Comparison of ENCODE assay signal across 8 mouse cellular contexts in the genomic region with DNA sequence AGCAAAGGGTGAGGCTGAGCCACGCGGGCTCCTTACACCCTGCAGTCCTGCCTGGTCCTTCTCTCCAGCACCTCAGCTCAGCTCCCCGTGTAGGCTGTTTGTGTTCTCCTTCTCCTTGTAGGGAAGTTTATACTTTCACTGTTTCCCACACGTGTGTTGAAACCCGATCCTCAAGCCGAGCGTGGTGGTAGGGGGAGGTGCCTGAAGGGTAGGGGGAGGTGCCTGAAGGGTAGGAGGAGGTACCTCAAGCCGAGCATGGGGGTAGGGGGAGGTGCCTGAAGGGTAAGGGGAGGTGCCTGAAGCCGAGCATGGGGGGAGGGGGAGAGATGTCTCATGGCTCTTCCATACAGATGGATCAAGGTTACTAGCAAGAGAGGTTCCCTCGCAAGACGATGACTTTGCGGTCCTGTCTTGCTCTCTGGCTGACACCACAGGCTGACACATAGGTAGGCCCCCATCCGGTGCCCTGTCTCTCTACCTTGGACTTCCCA. TPM values are rescaled to one million over a fixed set of nuclear protein-coding genes. Genes with fewer than 3 reads are reported as not detected.
DNase-seq lines count a peak whose midpoint lies in the region; ATAC-seq and TF ChIP-seq lines count a peak whose summit lies in the region.

No protein-coding gene starts in this region.

- no peak overlapping the region for H3K9ac ChIP-seq in heart, embryonic 15.5 days
- peak overlapping the region; percentile 30; the same call in 1 of the 2 replicates for H3K9ac ChIP-seq in liver, adult 2 months (ENCODE audit: low read depth, low read length)
- H3K9ac ChIP-seq in forebrain, postnatal 0 days: no peak overlapping the region

- no peak overlapping the region for H3K27ac ChIP-seq in heart, embryonic 15.5 days
- H3K27ac ChIP-seq in liver, adult 2 months (replicated peaks; ENCODE audit: insufficient read depth, low read depth, low read length): peak overlapping the region; percentile 71
- no peak overlapping the region for H3K27ac ChIP-seq in forebrain, postnatal 0 days (ENCODE audit: low read depth, low read length)

- no peaks in the 10 kb centered on the region for H3K9me3 ChIP-seq in heart, embryonic 15.5 days (replicated peaks)
- H3K9me3 ChIP-seq in forebrain, postnatal 0 days (ENCODE audit: low read length): no peaks in the 10 kb centered on the region

- peak overlapping the region; percentile 13; the same call in 1 of the 2 replicates for H3K4me2 ChIP-seq in heart, embryonic 15.5 days
- no peak overlapping the region for H3K4me2 ChIP-seq in forebrain, postnatal 0 days (ENCODE audit: low read depth)

- no peaks in the 10 kb centered on the region for H3K79me2 ChIP-seq in liver, adult 2 months (ENCODE audit: control insufficient read depth, insufficient read depth, low read length)

- DNase-seq in heart, adult 8-10 months (ENCODE audit: low spot score): no peak
- peak; percentile 65 for DNase-seq in CD4-positive, CD25-positive, alpha-beta regulatory T cell, adult 2 months (ENCODE audit: low read depth, low spot score)
- peak; percentile 61 for DNase-seq in embryo, embryonic 9.5 days (ENCODE audit: extremely low spot score)
- DNase-seq in liver, adult 2 months (ENCODE audit: extremely low read depth, low read depth, low spot score): no peak
- DNase-seq in right cerebral cortex, postnatal 36 days (ENCODE audit: low spot score in 2 of 2): no peak
- DNase-seq in forebrain, postnatal 0 days: no peak

- no peaks in the 10 kb centered on the region for H3K27me3 ChIP-seq in heart, embryonic 15.5 days
- H3K27me3 ChIP-seq in liver, adult 2 months (ENCODE audit: control insufficient read depth, insufficient read depth, low read length): no peaks in the 10 kb centered on the region
- no peaks in the 10 kb centered on the region for H3K27me3 ChIP-seq in forebrain, postnatal 0 days (ENCODE audit: insufficient read depth, low read length)

- ATAC-seq in heart, embryonic 15.5 days (replicated peaks; ENCODE audit: insufficient number of reproducible peaks, insufficient read depth, low FRiP score, low read depth): no peak
- ATAC-seq in activated CD4-positive, CD25-positive, alpha-beta regulatory T cell, adult 4 months: no peak
- ATAC-seq in forebrain, postnatal 0 days: no peak

- no peaks in the 10 kb centered on the region for H3K36me3 ChIP-seq in heart, embryonic 15.5 days
- no peaks in the 10 kb centered on the region for H3K36me3 ChIP-seq in liver, adult 2 months (ENCODE audit: control insufficient read depth, insufficient read depth, low read length)
- no peaks in the 10 kb centered on the region for H3K36me3 ChIP-seq in forebrain, postnatal 0 days (ENCODE audit: insufficient read depth)

- H3K4me3 ChIP-seq in heart, embryonic 15.5 days: no peak overlapping the region
- H3K4me3 ChIP-seq in liver, adult 2 months (ENCODE audit: insufficient read depth, low read depth, low read length): no peak overlapping the region; the same call in 1 of the 2 replicates
- no peak overlapping the region for H3K4me3 ChIP-seq in forebrain, postnatal 0 days (ENCODE audit: low read depth, low read length)

- TF ChIP-seq POLR2A in liver, adult 2 months (IDR thresholded peaks at IDR 0.05; ENCODE audit: extremely low read depth, insufficient read depth, low read length): no peak

- peaks cover 10% of the 10 kb centered on the region for H3K4me1 ChIP-seq in heart, embryonic 15.5 days (replicated peaks)
- H3K4me1 ChIP-seq in liver, adult 2 months (ENCODE audit: control insufficient read depth, insufficient read depth, low read length): peaks cover 22% of the 10 kb centered on the region
- H3K4me1 ChIP-seq in forebrain, postnatal 0 days (ENCODE audit: insufficient read depth): no peaks in the 10 kb centered on the region

- TF ChIP-seq CTCF in liver, adult 2 months (IDR thresholded peaks at IDR 0.05; ENCODE audit: low read depth, low read length): no peak
- TF ChIP-seq CTCF in forebrain, postnatal 0 days (IDR thresholded peaks at IDR 0.05; ENCODE audit: low read depth): no peak

- 21% methylated on average over 13 of the region's 13 CpGs for WGBS in heart, embryonic 15.5 days
- 8% methylated on average over 13 of the region's 13 CpGs for WGBS in liver, adult 2 months
- WGBS in forebrain, postnatal 0 days: 28% methylated on average over 13 of the region's 13 CpGs

RNA-seq across cellular contexts. Expression of gene Sik1, which starts 15.4 kb away (rescaled TPM):
- polyA plus RNA-seq in heart, embryonic 15.5 days (2015; fragmentation: Nextera tagmentation; extraction: Ambion mirVana): 16.4 and 22.5 TPM in 2 replicates
- total RNA-seq in heart, adult 8-10 months (2022): 10 to 100 TPM; 19.0 to 34.0 (median 30.2) TPM
- total RNA-seq in liver, adult 2 months (2014; rRNA removed): 2.7 and 6.6 TPM in 2 replicates
- 8.0 and 10.5 TPM in 2 replicates for polyA plus RNA-seq in liver, adult 2 months (2012; rRNA removed)
- 1 to 10 TPM; 3.2 to 4.1 TPM for polyA plus RNA-seq in activated CD4-positive, CD25-positive, alpha-beta regulatory T cell, adult 4 months (2017; shearing (Covaris generic))
- 34.6 and 42.2 TPM in 2 replicates for total RNA-seq in forebrain, postnatal 0 days (2014; rRNA removed)
- 18.6 and 19.4 TPM in 2 replicates for polyA plus RNA-seq in forebrain, postnatal 0 days (2015; fragmentation: Nextera tagmentation; extraction: Ambion mirVana)

Comparison
In these comparisons a context has a peak if more than half of its experiments do, and no peak if none do; other contexts are left out.
1. DNase-seq: peak in CD4-positive, CD25-positive, alpha-beta regulatory T cell, adult 2 months (single experiment) and embryo, embryonic 9.5 days (single experiment); none in heart, adult 8-10 months (single experiment), liver, adult 2 months (single experiment), right cerebral cortex, postnatal 36 days (0 of 2) and forebrain, postnatal 0 days (single experiment).